Mouse (Mus musculus) limb, embryonic 14.5 days (tissue): ENCODE data around the gene Cfap36. TPM values are rescaled to one million over a fixed set of nuclear protein-coding genes. Genes with fewer than 3 reads are reported as not detected.

Source experiments
- ATAC-seq: fragments of 200-750 bp; cut with Nextera tagmentation; 2 replicates; pipeline ENCODE4 v1.8.0; 2017; ENCODE audit warnings: low read depth, moderate number of reproducible peaks, moderate TSS enrichment; ENCODE audit not compliant: low FRiP score
- DNase-seq: peaks from one replicate; pipeline ENCODE4 v3.0.0-alpha.2; 2015; ENCODE audit warnings: low spot score
- H3K27ac ChIP-seq: fragments of 300-500 bp; sonication (generic); replicated peaks from 2 replicates; pipeline ENCODE4 v1.5.1; 2014; ENCODE audit warnings: low read depth, mild to moderate bottlenecking, low read length, moderate library complexity, mixed read lengths
- H3K27me3 ChIP-seq: fragments of 300-500 bp; sonication (generic); 2 replicates; pipeline ENCODE4 v1.6.1; 2014; ENCODE audit warnings: low read length, mixed read lengths; ENCODE audit not compliant: control insufficient read depth, insufficient read depth
- H3K36me3 ChIP-seq: fragments of 300-500 bp; sonication (generic); 2 replicates; pipeline ENCODE4 v1.6.1; 2014; ENCODE audit warnings: mild to moderate bottlenecking, low read length, moderate library complexity, mixed read lengths; ENCODE audit not compliant: control insufficient read depth, insufficient read depth
- H3K4me1 ChIP-seq: fragments of 300-500 bp; sonication (generic); 2 replicates; pipeline ENCODE4 v1.6.1; 2014; ENCODE audit warnings: antibody characterized with exemption, low read length, mixed read lengths; ENCODE audit not compliant: control insufficient read depth, insufficient read depth
- H3K4me2 ChIP-seq: fragments of 300-500 bp; sonication (generic); replicated peaks from 2 replicates; pipeline ENCODE4 v1.6.1; 2014; ENCODE audit warnings: low read depth, mild to moderate bottlenecking, low read length, moderate library complexity; ENCODE audit not compliant: severe bottlenecking
- H3K4me3 ChIP-seq: fragments of 300-500 bp; sonication (generic); replicated peaks from 2 replicates; pipeline ENCODE4 v1.5.1; 2014; ENCODE audit warnings: low read length
- H3K9ac ChIP-seq: fragments of 300-500 bp; sonication (generic); 2 replicates; pipeline ENCODE4 v1.6.1; 2014; ENCODE audit warnings: mild to moderate bottlenecking, low read depth, low read length, moderate library complexity; ENCODE audit not compliant: severe bottlenecking
- H3K9me3 ChIP-seq: fragments of 300-500 bp; sonication (generic); 2 replicates; pipeline ENCODE4 v1.6.1; 2016; ENCODE audit warnings: low read length; ENCODE audit not compliant: control insufficient read depth
- POLR2A ChIP-seq: fragments of 200-500 bp; IDR thresholded peaks from 2 replicates; pipeline ENCODE4 v1.8.0; 2012; ENCODE audit warnings: inconsistent platforms, mild to moderate bottlenecking, moderate library complexity, borderline replicate concordance; ENCODE audit not compliant: insufficient read depth, insufficient read length; ENCODE audit errors: extremely low read depth
- WGBS: fragments of 180-500 bp; shearing (Covaris S2); extraction: QIAGEN DNeasy Blood & Tissue Kit; methylation state at CpG from one replicate; pipeline ENCODE4 v1.1.7; 2014; 5-methylcytosine and 5-hydroxymethylcytosine counted together
- polyA plus RNA-seq, 2 experiments: library from polyadenylated mRNA; depleted of rRNA in 1 of 2; stranded (reverse) in 1 of 2; unstranded in 1 of 2; fragments of >200 nt; fragmentation: Nextera tagmentation in 1 of 2; extraction: Ambion mirVana in 1 of 2; gene quantifications; 2 replicates each; pipeline versions ENCODE4 v1.2.1 to v1.2.3; 2012 to 2014

Gene Cfap36
- polyA plus RNA-seq, 2 experiments, result 23.0 to 43.4 TPM

- ATAC-seq (no peak), DNase-seq (no peak)
- Histone ChIP-seq H3K4me1 (no peaks in the 10 kb centered on the region), H3K27me3 (no peaks in the 10 kb centered on the region), H3K4me2 (no peak overlapping the region), H3K36me3 (peaks cover 74% of the 10 kb centered on the region), H3K27ac (no peak overlapping the region), H3K9ac (no peak overlapping the region), H3K4me3 (no peak overlapping the region), H3K9me3 (no peaks in the 10 kb centered on the region)
- no peak for TF ChIP-seq POLR2A
- WGBS, result 92% methylated on average over 5 of the region's 5 CpGs
Measured at GRCm38 (mm10) chr11:29222310-29222709, 24.9 kb downstream of the Cfap36 start.

- TF ChIP-seq POLR2A, result no peak
- Histone ChIP-seq H3K9ac (no peak overlapping the region), H3K27ac (no peak overlapping the region), H3K36me3 (peaks cover 82% of the 10 kb centered on the region), H3K4me3 (no peak overlapping the region), H3K9me3 (no peaks in the 10 kb centered on the region), H3K27me3 (no peaks in the 10 kb centered on the region), H3K4me2 (no peak overlapping the region), H3K4me1 (no peaks in the 10 kb centered on the region)
- ATAC-seq (no peak), DNase-seq (no peak)
Measured at GRCm38 (mm10) chr11:29219055-29219454, 28.2 kb downstream of the Cfap36 start.

GRCm38 (mm10) chr11:29216196-29216595 is 31.0 kb downstream of the Cfap36 start:
- Histone ChIP-seq H3K9ac (no peak overlapping the region), H3K4me1 (no peaks in the 10 kb centered on the region), H3K9me3 (no peaks in the 10 kb centered on the region), H3K27ac (no peak overlapping the region), H3K4me3 (no peak overlapping the region), H3K36me3 (peaks cover 77% of the 10 kb centered on the region), H3K27me3 (no peaks in the 10 kb centered on the region), H3K4me2 (no peak overlapping the region)
- ATAC-seq (no peak), DNase-seq (no peak)
- WGBS, result 95% methylated on average over 2 of the region's 2 CpGs
- no peak for TF ChIP-seq POLR2A

GRCm38 (mm10) chr11:29209774-29210173 is 37.4 kb downstream of the Cfap36 start:
- H3K4me2 ChIP-seq, result no peak overlapping the region
- no peak for ATAC-seq

GRCm38 (mm10) chr11:29203653-29204052 is 43.6 kb downstream of the Cfap36 start:
- Histone ChIP-seq H3K4me2 (no peak overlapping the region), H3K4me3 (no peak overlapping the region), H3K36me3 (peaks cover 55% of the 10 kb centered on the region), H3K27me3 (no peaks in the 10 kb centered on the region), H3K9ac (no peak overlapping the region), H3K27ac (no peak overlapping the region), H3K4me1 (no peaks in the 10 kb centered on the region), H3K9me3 (no peaks in the 10 kb centered on the region)
- TF ChIP-seq POLR2A, result no peak
- no peak for DNase-seq
- 82% methylated on average over 5 of the region's 5 CpGs for WGBS
- ATAC-seq, result no peak

More at GRCm38 (mm10) chr11:29209774-29210173, 37.4 kb downstream of the Cfap36 start:
- no peak for DNase-seq
- Histone ChIP-seq H3K36me3 (peaks cover 49% of the 10 kb centered on the region), H3K4me3 (no peak overlapping the region), H3K27me3 (no peaks in the 10 kb centered on the region), H3K9ac (no peak overlapping the region), H3K27ac (no peak overlapping the region), H3K4me1 (no peaks in the 10 kb centered on the region), H3K9me3 (no peaks in the 10 kb centered on the region)
- no peak for TF ChIP-seq POLR2A
- 95% methylated on average over 2 of the region's 2 CpGs for WGBS

GRCm38 (mm10) chr11:29188981-29189380 is 58.2 kb downstream of the Cfap36 start:
- TF ChIP-seq POLR2A, result no peak
- H3K4me3 ChIP-seq, result no peak overlapping the region
- no peak overlapping the region for H3K4me2 ChIP-seq
- no peaks in the 10 kb centered on the region for H3K27me3 ChIP-seq
- WGBS, result 77% methylated on average over 2 of the region's 2 CpGs
- no peak for DNase-seq
- no peak overlapping the region for H3K9ac ChIP-seq
- no peaks in the 10 kb centered on the region for H3K4me1 ChIP-seq
- no peaks in the 10 kb centered on the region for H3K9me3 ChIP-seq
- ATAC-seq, result no peak
- peaks cover 64% of the 10 kb centered on the region for H3K36me3 ChIP-seq
- H3K27ac ChIP-seq, result no peak overlapping the region
